Mouse (Mus musculus) lung, postnatal 10 days (tissue): ENCODE results near the gene Sap25.

ENCODE experiments used
- DNase-seq: peaks from one replicate; pipeline ENCODE4 v3.0.0; 2021

Sap25 gene

GRCm38 (mm10) chr5:137663057-137663456 is 21.9 kb downstream of the Sap25 start:
- no peak for DNase-seq

- DNase-seq = peak; percentile 50
Measured at GRCm38 (mm10) chr5:137668971-137669370, 27.8 kb downstream of the Sap25 start.

GRCm38 (mm10) chr5:137670240-137670639 is 29.1 kb downstream of the Sap25 start:
- no peak for DNase-seq

- DNase-seq = peak; percentile 74
Measured at GRCm38 (mm10) chr5:137671443-137672240, 30.5 kb downstream of the Sap25 start.

- no peak for DNase-seq
Measured at GRCm38 (mm10) chr5:137672361-137672760, 31.2 kb downstream of the Sap25 start.

GRCm38 (mm10) chr5:137673015-137673414 is 31.9 kb downstream of the Sap25 start:
- no peak for DNase-seq

- DNase-seq = no peak
Measured at GRCm38 (mm10) chr5:137674786-137675185, 33.7 kb downstream of the Sap25 start.

- DNase-seq = no peak
Measured at GRCm38 (mm10) chr5:137677859-137678258, 36.7 kb downstream of the Sap25 start.

- no peak for DNase-seq
Measured at GRCm38 (mm10) chr5:137678736-137679135, 37.6 kb downstream of the Sap25 start.

- no peak for DNase-seq
Measured at GRCm38 (mm10) chr5:137679726-137680125, 38.6 kb downstream of the Sap25 start.

GRCm38 (mm10) chr5:137682526-137682925 is 41.4 kb downstream of the Sap25 start:
- DNase-seq = no peak

GRCm38 (mm10) chr5:137683388-137684293 is 42.5 kb downstream of the Sap25 start:
- peak; percentile 19 for DNase-seq

- DNase-seq = peak; percentile 100
Measured at GRCm38 (mm10) chr5:137684294-137685123, 43.4 kb downstream of the Sap25 start, which contains the start of gene Agfg2. Agfg2 (minus strand) TSS chr5:137684726.

GRCm38 (mm10) chr5:137685653-137686052 is 44.5 kb downstream of the Sap25 start:
- DNase-seq = no peak

- DNase-seq = no peak
Measured at GRCm38 (mm10) chr5:137686127-137686790, 45.1 kb downstream of the Sap25 start.

GRCm38 (mm10) chr5:137689974-137690373 is 48.8 kb downstream of the Sap25 start:
- no peak for DNase-seq

GRCm38 (mm10) chr5:137690531-137690930 is 49.4 kb downstream of the Sap25 start:
- no peak for DNase-seq

- no peak for DNase-seq
Measured at GRCm38 (mm10) chr5:137691881-137692280, 50.7 kb downstream of the Sap25 start.
